Mouse (Mus musculus) frontal cortex, postnatal 14 days (tissue): ENCODE measurements around the gene Atp8a2.
"Not testable (repeated sequence)": the region's sequence is repeated elsewhere in the genome, so short reads cannot be mapped to it uniquely, and the experiment has no call there.

ENCODE experiments used
- DNase-seq, 2 experiments: peaks; one replicate each; pipeline ENCODE4 v3.0.0; 2022; ENCODE audit warnings: low spot score in 2 of 2

The Atp8a2 gene

DNA sequence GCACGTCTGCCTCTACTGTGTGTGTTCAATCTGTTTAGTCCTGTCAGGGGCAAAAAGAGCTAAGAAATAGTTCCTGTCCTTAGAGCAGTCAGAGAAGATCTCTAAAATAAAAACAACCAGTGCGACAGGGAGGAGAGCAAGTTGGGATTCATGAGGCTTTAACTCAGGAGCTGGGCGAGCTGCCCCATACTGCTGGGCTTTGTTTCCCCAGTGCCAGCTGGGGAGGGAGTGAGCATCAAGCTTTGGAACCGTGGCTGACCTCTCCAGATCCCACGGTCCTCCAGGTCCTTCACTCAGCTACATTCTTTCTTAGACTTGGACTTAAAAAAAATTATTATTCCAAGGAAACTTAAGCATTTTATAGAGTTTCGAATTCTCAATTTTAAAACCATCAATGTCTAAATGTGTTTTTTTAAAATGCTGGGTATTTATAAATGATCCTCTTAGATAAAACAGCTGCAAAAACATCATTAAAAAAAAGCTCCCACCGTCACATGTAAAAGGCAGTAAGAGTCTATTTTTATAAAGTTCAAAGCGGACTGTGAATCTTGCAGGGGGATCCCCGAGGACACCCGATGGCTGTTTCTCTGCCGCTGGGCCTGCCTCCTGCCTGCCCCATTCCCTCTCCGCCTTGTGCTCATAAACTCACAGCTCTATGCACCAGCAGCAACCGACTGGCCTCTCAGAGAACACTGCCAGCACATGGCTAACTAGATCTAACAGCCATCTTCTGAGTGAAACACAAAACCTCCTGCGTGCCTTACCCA is 350.2 kb downstream of the Atp8a2 start:
- DNase-seq = no peak

GRCm38 (mm10) chr14:59843264-59843942 is 353.6 kb downstream of the Atp8a2 start:
- no peak for DNase-seq

DNA sequence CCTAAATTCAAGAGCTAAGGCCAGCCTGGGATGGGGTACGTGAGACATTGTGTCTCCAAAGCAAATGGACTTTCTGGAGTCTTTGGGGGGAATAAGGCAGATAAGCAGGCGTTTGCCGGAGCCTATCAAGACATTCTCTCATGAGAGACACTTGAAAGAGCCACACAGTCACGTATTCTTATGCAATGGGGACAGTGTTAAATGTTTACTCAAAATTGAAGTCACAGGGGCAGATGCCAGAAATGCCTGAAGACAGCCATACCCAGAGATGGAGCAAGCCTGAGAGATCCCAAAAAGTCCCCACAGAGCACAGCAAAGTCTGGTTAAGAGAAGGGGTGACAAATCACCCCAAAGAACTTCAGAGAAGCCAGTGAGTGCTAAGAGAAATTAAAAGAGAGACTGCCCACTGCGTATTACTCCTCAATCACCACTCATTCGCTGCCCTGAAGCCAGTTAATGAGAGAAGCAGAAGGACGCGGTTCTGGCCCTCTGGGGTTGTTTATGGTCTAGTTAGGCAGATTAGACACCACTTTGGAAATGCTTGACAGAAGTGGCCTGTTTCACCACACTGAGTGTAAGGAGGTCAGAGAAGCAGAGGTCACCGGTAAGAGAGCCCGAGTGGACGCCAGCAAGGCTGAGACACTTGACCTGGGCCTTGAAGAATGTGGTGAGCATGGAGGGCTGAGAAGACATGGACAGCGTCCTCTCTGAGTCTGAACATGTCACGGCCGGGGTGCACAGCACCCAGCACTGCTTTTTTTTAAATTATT is 356.8 kb downstream of the Atp8a2 start:
- DNase-seq = no peak

DNA sequence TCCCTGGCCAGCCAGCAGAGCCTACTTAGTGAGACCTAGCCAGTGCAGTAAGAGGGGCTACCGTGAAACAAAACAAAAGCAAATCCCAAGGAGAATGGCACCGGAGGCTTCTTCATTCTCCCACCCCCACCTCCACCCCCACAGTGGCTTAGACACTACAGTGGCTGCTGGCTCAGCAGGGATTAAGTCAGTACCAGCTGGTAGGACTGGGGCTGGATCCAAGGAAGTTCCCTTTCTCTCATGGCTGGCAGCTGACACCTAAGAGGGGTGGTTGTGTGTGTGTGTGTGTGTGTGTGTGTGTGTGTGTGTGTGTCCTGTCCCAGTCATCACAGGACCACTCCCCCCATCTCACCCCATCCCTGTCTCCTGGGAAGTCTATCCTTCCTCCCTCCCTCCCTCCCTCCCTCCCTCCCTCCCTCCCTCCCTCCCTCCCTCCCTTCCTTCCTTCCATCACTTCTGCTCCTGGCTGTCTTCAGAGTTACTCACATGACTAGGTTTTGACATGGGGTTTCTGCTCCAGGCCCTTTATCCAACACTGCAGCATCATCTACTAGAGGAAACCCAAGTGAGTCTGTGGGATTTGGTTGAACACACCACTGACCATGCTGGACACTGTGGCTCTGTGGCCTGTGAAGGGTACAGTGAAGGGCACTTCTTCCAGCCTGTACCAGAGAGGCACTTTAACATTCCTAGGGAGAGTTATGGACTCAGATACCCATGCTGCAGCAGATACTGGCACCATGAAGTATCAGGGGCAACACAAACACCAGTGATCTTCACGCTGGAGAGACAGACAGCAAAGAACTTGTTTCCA is 358.3 kb downstream of the Atp8a2 start:
- not testable (repeated sequence) for DNase-seq

DNA sequence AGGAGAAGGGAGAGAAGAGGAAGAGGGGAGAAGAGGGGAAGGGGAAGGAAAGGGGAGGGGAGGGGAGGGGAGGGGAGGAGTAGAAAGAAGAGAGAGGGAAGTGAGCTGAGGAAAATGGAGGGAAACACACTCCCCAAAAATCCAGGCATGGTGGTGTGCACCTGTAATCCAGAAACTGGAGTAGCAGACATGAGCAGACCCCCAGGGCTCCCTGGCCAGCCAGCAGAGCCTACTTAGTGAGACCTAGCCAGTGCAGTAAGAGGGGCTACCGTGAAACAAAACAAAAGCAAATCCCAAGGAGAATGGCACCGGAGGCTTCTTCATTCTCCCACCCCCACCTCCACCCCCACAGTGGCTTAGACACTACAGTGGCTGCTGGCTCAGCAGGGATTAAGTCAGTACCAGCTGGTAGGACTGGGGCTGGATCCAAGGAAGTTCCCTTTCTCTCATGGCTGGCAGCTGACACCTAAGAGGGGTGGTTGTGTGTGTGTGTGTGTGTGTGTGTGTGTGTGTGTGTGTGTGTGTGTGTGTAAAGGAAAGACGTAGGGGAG is 359.2 kb downstream of the Atp8a2 start:
- not testable (repeated sequence) for DNase-seq

DNA sequence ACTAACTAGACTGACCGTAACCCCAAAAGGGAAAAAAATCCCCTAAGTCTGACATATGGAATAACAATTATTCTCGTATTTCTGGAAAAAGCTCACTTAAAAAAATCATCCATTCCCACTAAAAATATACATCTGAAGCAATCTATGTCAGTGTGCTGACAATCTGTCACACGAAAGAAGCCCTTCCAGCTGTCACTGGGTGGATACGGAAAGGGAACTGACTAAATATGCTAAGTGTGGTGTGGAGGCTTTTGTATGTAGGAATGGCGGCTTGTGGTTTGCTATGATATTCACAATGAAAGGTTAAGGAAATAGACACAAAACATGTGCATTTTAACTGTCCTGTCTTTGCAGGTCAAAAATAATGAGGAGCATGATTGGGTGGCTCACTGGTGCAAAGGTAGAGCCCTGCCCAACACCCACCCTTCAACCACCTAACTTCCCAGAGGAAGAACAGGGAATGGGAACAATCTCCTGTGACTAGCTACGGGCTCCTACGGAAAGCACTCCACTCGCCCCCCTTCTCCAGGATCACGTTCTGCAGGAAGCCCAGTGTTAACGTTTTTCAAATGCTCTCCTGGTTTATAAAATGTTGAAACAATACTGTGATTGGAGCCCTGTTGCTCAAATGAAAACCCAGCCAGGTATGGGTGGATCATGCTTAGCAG is 360.0 kb downstream of the Atp8a2 start:
- no peak for DNase-seq

DNA sequence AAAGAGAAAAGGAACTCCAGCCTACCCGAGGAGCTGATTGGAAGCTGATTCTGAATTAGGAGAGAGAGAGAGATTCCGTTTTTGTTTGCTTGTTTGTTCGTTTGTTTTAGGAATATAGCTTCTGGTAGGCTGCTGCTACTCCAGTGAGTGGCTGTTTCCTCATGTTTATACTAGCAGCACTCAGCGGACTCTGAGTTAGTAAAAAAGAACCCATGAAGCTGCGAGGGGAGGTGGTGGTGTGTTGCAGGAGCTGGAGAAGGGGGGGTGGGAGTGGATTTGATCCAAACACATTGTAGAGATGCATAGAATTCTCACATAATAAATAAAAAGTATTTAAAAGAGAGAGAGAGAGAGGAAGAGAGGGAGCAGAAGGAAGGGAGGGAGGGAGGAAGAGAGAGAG is 367.4 kb downstream of the Atp8a2 start:
- no peak for DNase-seq

- no peak for DNase-seq
Measured at GRCm38 (mm10) chr14:59827409-59827808, 369.6 kb downstream of the Atp8a2 start.

DNA sequence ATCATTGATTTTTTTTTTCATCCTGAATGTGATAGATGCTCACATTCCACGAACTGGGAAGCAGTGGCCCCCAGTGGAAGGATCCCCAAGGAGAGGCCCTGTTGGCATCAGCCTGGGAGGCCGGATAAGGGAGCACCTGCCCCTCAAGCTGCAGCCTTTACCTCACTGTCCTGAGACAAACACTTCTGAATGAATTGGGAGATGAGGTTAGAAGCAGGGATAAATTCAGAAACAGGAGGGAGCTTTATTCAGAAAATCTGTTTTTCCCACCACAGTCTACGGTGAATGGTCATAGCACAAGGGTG is 376.9 kb downstream of the Atp8a2 start:
- no peak for DNase-seq

- DNase-seq = no peak
Measured at GRCm38 (mm10) chr14:59819215-59820114, 377.5 kb downstream of the Atp8a2 start.

GRCm38 (mm10) chr14:59810316-59810715 is 386.7 kb downstream of the Atp8a2 start:
- DNase-seq = not testable (repeated sequence)

DNA sequence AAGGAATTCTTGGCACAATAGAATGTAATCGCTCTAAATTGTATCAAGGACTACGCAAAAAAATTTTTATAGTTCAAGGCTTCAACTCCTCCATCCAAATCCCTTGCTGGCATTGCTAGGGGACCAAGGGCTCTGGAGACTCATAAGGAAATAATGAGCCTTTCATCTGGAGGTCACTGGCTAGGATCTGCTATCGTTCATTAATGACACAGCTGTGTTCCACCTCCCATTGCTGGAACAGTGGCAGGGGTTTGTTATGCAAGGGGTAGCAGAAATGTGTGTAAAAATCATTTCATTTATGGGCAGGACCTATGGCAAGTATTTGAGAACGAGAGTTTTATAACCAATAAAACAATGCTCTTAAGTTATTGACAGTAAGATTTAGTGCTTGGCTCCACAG is 387.2 kb downstream of the Atp8a2 start:
- no peak for DNase-seq

- DNase-seq = no peak
Measured at GRCm38 (mm10) chr14:59807528-59808300, 389.3 kb downstream of the Atp8a2 start.

DNA sequence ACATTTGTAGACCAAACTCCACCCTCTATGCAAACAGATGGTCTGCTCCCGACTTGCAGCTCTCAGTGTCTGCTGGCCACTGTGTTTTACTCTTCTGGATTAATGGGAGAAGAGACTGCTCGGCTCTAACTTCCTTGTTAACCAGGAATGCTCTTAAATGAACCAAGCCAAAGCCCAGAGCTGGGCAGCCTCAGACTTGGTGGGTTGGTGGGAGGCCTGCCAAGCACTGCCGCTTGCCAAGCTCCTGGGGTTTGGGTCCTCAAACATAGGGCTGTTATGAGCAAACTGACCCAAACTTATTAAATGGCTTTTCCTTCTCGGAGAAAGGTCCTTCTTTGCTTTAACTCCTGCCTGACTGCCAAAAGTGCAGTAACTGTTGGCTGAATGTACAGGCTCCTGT is 390.1 kb downstream of the Atp8a2 start:
- DNase-seq = no peak

- DNase-seq = no peak
Measured at GRCm38 (mm10) chr14:59806159-59806558, 390.8 kb downstream of the Atp8a2 start.

GRCm38 (mm10) chr14:59805683-59806082 is 391.3 kb downstream of the Atp8a2 start:
- no peak for DNase-seq

DNA sequence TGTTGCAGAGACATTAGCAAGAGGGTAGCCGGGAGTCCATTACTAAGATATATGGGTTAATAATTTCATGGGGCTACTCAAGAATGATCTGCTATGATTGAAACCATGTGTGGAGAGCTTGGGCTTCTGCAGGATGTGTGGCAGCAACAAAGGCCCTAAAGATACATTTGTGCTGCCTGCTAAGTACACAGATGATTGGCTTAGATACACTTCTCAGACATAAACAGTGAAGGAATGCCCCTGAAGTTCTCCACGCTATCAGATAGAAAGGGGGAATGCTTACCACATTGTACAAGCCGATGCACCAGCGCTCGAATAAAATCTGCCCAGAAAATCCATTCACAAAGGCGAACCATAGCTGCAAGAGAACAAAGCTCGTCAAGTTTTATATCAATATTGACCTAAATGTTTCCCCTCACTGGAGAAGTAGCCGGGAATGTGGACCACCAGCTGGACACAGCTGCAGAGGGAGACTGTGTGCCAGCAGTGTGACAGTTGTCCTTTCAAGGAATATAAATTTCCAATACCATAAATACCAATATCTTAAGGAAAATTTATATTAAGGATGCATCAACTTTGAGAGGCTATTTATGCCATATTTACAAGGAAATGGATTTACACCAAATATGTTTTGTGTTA is 394.9 kb downstream of the Atp8a2 start:
- DNase-seq = no peak

DNA sequence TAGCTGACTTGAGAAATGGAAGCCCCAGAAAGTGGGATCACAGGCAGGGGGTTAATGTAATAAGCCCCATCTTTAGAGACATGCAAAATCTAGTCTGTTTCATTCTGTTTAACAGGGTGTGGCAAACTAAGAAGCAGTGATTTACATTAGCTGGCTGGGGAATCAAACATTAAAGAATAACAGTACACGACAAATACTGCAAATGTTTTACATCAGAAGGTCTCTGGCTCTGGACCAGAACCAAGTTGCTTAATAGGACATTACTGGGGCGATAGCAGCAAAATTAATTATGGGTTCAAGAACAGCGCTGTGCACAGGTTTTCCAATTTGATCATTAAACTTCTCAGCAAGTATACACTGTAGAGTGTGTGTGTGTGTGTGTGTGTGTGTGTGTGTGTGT is 397.5 kb downstream of the Atp8a2 start:
- DNase-seq = no peak

DNA sequence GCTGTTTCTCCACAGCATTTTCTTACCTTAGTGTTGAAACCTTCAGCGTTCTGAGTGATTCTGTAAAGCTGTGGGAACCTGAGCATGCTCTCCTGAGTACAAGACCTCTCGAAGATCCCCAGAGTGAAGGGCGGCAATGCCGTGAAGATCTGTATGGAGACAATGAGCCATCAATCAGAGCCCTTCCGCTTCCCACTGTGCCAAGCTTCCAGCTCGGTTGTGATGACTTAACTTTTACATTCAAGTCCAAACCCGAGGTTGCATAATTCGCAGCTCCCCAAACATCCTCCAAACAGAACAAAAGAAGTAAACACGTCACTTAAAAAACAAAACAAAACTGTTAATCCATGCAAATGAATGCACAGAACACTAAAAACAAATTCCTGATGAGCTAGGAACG is 403.1 kb downstream of the Atp8a2 start:
- no peak for DNase-seq
